Comparison of ENCODE assay signal across 8 mouse cellular contexts in the genomic region with DNA sequence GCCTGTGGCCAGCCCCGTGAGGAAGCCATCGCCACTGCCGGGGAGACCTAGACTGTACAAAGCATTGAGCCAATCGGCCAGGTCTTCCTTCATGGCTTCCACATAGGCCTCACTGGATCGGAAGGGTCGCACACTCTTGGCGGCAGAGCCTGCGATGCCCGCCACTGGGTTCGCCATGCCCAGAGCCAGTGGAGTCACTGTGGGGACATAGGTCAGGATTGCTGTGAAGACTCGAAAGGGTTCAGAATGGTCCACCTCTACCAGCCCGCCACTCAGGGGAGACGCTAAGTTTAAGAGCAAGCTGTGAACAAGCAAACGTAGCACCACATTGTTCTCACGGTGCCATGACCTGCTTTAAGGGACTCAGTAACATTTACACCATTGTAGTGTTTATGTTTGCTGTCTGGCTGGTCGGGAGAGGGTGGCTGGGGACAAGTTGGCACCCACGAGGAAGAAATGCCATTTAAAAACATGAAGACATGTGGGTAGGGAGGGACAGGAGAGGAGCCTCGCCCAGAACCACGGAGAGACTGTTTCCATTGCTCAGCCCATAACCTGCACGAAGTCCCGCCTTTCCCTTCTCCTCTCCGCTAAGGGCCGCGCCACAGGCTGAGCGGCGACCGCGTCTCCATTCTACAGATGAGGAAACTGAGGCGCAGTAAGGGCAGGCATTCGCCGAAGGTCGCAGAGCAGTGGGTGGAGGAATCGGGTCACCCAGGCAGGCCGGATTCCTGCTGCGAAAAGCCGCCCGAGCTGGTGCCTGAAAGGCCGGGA. TPM values are rescaled to one million over a fixed set of nuclear protein-coding genes. Genes with fewer than 3 reads are reported as not detected.
A peak's percentile ranks its signal among the peaks of the same experiment; 100 is the strongest.
DNase-seq lines count a peak whose midpoint lies in the region; ATAC-seq and TF ChIP-seq lines count a peak whose summit lies in the region.

No protein-coding gene starts in this region.

- H3K27me3 ChIP-seq in embryonic facial prominence, embryonic 11.5 days (ENCODE audit: control insufficient read depth, insufficient read depth, low read length), result peaks cover 50% of the 10 kb centered on the region
- H3K27me3 ChIP-seq in hindbrain, postnatal 0 days (ENCODE audit: insufficient read depth, low read length), result peaks cover 9% of the 10 kb centered on the region

- H3K9me3 ChIP-seq in embryonic facial prominence, embryonic 11.5 days (replicated peaks; ENCODE audit: control insufficient read depth, low read length), result no peaks in the 10 kb centered on the region
- no peaks in the 10 kb centered on the region for H3K9me3 ChIP-seq in hindbrain, postnatal 0 days (ENCODE audit: low read length)

- ATAC-seq in embryonic facial prominence, embryonic 11.5 days (replicated peaks; ENCODE audit: insufficient number of reproducible peaks, low FRiP score, low TSS enrichment, low read depth), result peak; percentile 11; the same call in 1 of the 2 replicates
- peak; percentile 8; the same call in 1 of the 2 replicates for ATAC-seq in hindbrain, postnatal 0 days

- peak overlapping the region; percentile 56 for H3K4me3 ChIP-seq in embryonic facial prominence, embryonic 11.5 days (ENCODE audit: low read depth, low read length)
- H3K4me3 ChIP-seq in hindbrain, postnatal 0 days (ENCODE audit: low read length), result peak overlapping the region; percentile 75

- TF ChIP-seq CTCF in hindbrain, postnatal 0 days (IDR thresholded peaks at IDR 0.05; ENCODE audit: low read depth), result no peak

- H3K4me2 ChIP-seq in embryonic facial prominence, embryonic 11.5 days (ENCODE audit: low read depth, low read length), result peak overlapping the region; percentile 86
- peak overlapping the region; percentile 98 for H3K4me2 ChIP-seq in hindbrain, postnatal 0 days (ENCODE audit: low read depth, low read length)

- peak overlapping the region; percentile 47 for H3K9ac ChIP-seq in embryonic facial prominence, embryonic 11.5 days (replicated peaks; ENCODE audit: low read length)
- H3K9ac ChIP-seq in hindbrain, postnatal 0 days (replicated peaks; ENCODE audit: low read length), result peak overlapping the region; percentile 71

- 12% methylated on average over 38 of the region's 38 CpGs for WGBS in embryonic facial prominence, embryonic 11.5 days
- 16% methylated on average over 38 of the region's 38 CpGs for whole genome bisulfite sequencing in hindbrain, postnatal 0 days

- peak; percentile 43 for DNase-seq in right cerebral cortex, postnatal 25 days
- no peak for DNase-seq in right cerebral cortex, postnatal 4 days
- DNase-seq in embryonic facial prominence, embryonic 11.5 days (ENCODE audit: low spot score), result no peak
- DNase-seq in hindbrain, postnatal 0 days (ENCODE audit: low spot score), result peak; percentile 19
- DNase-seq in lung, postnatal 25 days (ENCODE audit: low spot score), result peak; percentile 16
- no peak for DNase-seq in adrenal gland, adult 8-10 months
- no peak for DNase-seq in natural killer cell, adult 2 months (ENCODE audit: low spot score in 2 of 2)
- no peak for DNase-seq in retina, embryonic 14.5 days (ENCODE audit: low spot score)

- H3K36me3 ChIP-seq in embryonic facial prominence, embryonic 11.5 days (replicated peaks; ENCODE audit: control insufficient read depth, insufficient read depth, low read depth, low read length), result peaks cover 10% of the 10 kb centered on the region
- H3K36me3 ChIP-seq in hindbrain, postnatal 0 days (ENCODE audit: insufficient read depth, low read length), result peaks cover 27% of the 10 kb centered on the region

- peaks cover 14% of the 10 kb centered on the region for H3K4me1 ChIP-seq in embryonic facial prominence, embryonic 11.5 days (ENCODE audit: control insufficient read depth, insufficient read depth, low read length)
- peaks cover 29% of the 10 kb centered on the region for H3K4me1 ChIP-seq in hindbrain, postnatal 0 days (ENCODE audit: insufficient read depth, low read length)

- H3K27ac ChIP-seq in embryonic facial prominence, embryonic 11.5 days (replicated peaks; ENCODE audit: low read depth, low read length), result no peak overlapping the region
- 0 out of 2 replicates have a peak overlapping the region, but pooled peaks have one; percentile 64 for H3K27ac ChIP-seq in hindbrain, postnatal 0 days

RNA-seq across cellular contexts. Expression of gene Gas2l1, which starts 0.7 kb away (rescaled TPM):
- polyA plus RNA-seq in embryonic facial prominence, embryonic 11.5 days (2014; fragmentation: Nextera tagmentation; extraction: Ambion mirVana), result 24.1 and 27.8 TPM in 2 replicates
- total RNA-seq in hindbrain, postnatal 0 days (2014; rRNA removed), result 38.1 and 40.2 TPM in 2 replicates
- polyA plus RNA-seq in hindbrain, postnatal 0 days (2015; fragmentation: Nextera tagmentation; extraction: Ambion mirVana), result 16.3 and 17.3 TPM in 2 replicates
- total RNA-seq in adrenal gland, adult 8-10 months (2022), result 10 to 100 TPM; 39.6 to 61.2 (median 53.6) TPM

RNA-seq across cellular contexts. Expression of gene Rasl10a, which starts 6.5 kb away (rescaled TPM):
- polyA plus RNA-seq in embryonic facial prominence, embryonic 11.5 days (2014; fragmentation: Nextera tagmentation; extraction: Ambion mirVana), result 0.49 and 0.63 TPM in 2 replicates
- 4.7 and 4.8 TPM in 2 replicates for total RNA-seq in hindbrain, postnatal 0 days (2014; rRNA removed)
- 4.5 and 4.7 TPM in 2 replicates for polyA plus RNA-seq in hindbrain, postnatal 0 days (2015; fragmentation: Nextera tagmentation; extraction: Ambion mirVana)
- total RNA-seq in adrenal gland, adult 8-10 months (2022), result under 1 TPM; 0.42 to 0.95 (median 0.59) TPM

RNA-seq across cellular contexts. Expression of gene Rhbdd3, which starts 34.3 kb away (rescaled TPM):
- polyA plus RNA-seq in embryonic facial prominence, embryonic 11.5 days (2014; fragmentation: Nextera tagmentation; extraction: Ambion mirVana), result 15.3 and 21.4 TPM in 2 replicates
- total RNA-seq in hindbrain, postnatal 0 days (2014; rRNA removed), result 48.8 and 54.5 TPM in 2 replicates
- 39.1 and 42.2 TPM in 2 replicates for polyA plus RNA-seq in hindbrain, postnatal 0 days (2015; fragmentation: Nextera tagmentation; extraction: Ambion mirVana)
- total RNA-seq in adrenal gland, adult 8-10 months (2022), result 10 to 100 TPM; 19.8 to 31.3 (median 24.4) TPM

RNA-seq across cellular contexts. Expression of gene Ewsr1, which starts 34.6 kb away (rescaled TPM):
- 437 and 443 TPM in 2 replicates for polyA plus RNA-seq in embryonic facial prominence, embryonic 11.5 days (2014; fragmentation: Nextera tagmentation; extraction: Ambion mirVana)
- total RNA-seq in hindbrain, postnatal 0 days (2014; rRNA removed), result 337 and 384 TPM in 2 replicates
- polyA plus RNA-seq in hindbrain, postnatal 0 days (2015; fragmentation: Nextera tagmentation; extraction: Ambion mirVana), result 371 and 412 TPM in 2 replicates
- total RNA-seq in adrenal gland, adult 8-10 months (2022), result 100 to 1,000 TPM; 207 to 451 (median 331) TPM

Comparison
In these comparisons a context has a peak if more than half of its experiments do, and no peak if none do; other contexts are left out.
1. DNase-seq: peak in right cerebral cortex, postnatal 25 days (single experiment), hindbrain, postnatal 0 days (single experiment) and lung, postnatal 25 days (single experiment); none in right cerebral cortex, postnatal 4 days (single experiment), embryonic facial prominence, embryonic 11.5 days (single experiment), adrenal gland, adult 8-10 months (single experiment), natural killer cell, adult 2 months (0 of 2) and retina, embryonic 14.5 days (single experiment).